Mouse (Mus musculus): ENCODE measurements around the gene Gli2. TPM values are rescaled to one million over a fixed set of nuclear protein-coding genes. Genes with fewer than 3 reads are reported as not detected.

The Gli2 gene
- polyA plus RNA-seq, 1 experiment from 2014 or later: 1.9 TPM

DNA sequence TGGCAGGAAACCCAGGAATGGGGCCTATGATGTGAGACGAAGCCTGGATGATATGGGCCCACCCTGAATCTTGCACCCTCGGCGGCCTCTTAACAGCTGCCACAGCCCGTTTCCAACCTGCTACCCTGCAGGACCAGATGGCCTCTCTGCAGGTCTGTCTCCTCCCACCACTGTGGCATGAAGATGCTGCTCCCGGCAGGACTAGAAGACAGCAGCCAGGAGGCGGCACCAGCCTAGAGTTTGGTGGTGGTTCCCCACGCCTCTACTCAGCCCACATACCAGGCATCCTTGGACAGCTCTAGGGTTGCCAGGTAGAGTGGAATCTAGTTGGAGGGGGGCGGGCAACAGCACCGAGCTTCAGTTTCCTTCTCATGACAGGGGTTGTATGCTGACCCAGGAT lies 188.7 kb downstream of the Gli2 start:
- ATAC-seq (ENCODE audit: low read depth): no peak
- Histone ChIP-seq H3K9ac (no peak overlapping the region), H3K27ac (replicated peaks) (no peak overlapping the region), H3K4me3 (no peak overlapping the region), H3K9me3 (no peaks in the 10 kb centered on the region), H3K4me2 (no peak overlapping the region), H3K4me1 (replicated peaks) (no peaks in the 10 kb centered on the region), H3K27me3 (no peaks in the 10 kb centered on the region), H3K36me3 (no peaks in the 10 kb centered on the region)
- WGBS: 80% methylated on average over 9 of the region's 9 CpGs

DNA sequence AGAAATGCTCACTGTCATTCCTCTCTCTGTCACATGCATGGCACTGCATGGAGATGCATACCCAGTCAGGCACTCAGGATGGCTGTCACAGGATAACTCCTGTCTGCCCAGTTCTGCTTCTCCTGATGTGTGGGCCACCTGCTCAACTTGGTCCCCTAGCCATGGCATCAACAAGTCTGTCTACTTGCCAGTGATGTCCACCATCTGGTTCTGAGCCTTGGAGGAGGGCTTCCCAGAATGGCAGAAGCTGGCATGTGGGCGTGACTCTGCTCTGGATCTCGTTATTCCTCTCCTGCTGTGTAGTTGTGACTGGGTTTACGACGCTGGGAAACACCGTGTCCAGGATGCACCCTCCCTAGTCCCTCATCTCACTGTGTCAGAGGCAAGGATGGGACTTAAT lies 189.4 kb downstream of the Gli2 start:
- Histone ChIP-seq H3K4me3 (no peak overlapping the region), H3K4me2 (no peak overlapping the region), H3K9ac (no peak overlapping the region), H3K27me3 (no peaks in the 10 kb centered on the region), H3K27ac (replicated peaks) (no peak overlapping the region), H3K9me3 (no peaks in the 10 kb centered on the region), H3K36me3 (no peaks in the 10 kb centered on the region), H3K4me1 (replicated peaks) (peaks cover 6% of the 10 kb centered on the region; the same call in 1 of the 2 replicates)
- ATAC-seq (ENCODE audit: low read depth): no peak
- WGBS: 53% methylated on average over 5 of the region's 5 CpGs

DNA sequence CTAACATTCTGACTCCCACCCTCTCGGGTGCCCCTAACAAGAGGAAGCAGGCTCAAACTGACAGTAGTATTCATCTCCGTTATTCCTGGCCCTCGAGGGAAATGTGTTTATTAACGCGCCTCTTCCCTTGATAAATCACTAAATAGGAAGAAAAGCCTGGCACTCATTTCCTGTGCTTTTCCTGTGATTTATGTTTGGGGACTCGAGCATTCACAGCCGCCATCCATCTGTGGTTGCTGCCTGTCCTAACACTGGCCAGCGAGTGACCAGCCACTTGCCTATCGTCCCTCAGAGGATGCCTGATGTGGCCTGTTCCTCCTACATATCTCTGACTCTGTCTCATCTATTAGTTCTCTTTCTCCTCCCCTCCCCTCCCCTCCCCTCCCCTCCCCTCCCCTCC lies 195.3 kb downstream of the Gli2 start:
- no peaks in the 10 kb centered on the region for H3K9me3 ChIP-seq
- H3K27me3 ChIP-seq: no peaks in the 10 kb centered on the region
- WGBS: 35% methylated on average over 9 of the region's 9 CpGs
- H3K4me2 ChIP-seq: no peak overlapping the region
- H3K36me3 ChIP-seq: no peaks in the 10 kb centered on the region; the same call in 1 of the 2 replicates
- ATAC-seq (ENCODE audit: low read depth): no peak
- H3K4me1 ChIP-seq (replicated peaks): peaks cover 17% of the 10 kb centered on the region
- H3K9ac ChIP-seq: no peak overlapping the region
- 0 out of 2 replicates have a peak overlapping the region, but pooled peaks have one; percentile 1 for H3K27ac ChIP-seq (replicated peaks)
- no peak overlapping the region for H3K4me3 ChIP-seq

DNA sequence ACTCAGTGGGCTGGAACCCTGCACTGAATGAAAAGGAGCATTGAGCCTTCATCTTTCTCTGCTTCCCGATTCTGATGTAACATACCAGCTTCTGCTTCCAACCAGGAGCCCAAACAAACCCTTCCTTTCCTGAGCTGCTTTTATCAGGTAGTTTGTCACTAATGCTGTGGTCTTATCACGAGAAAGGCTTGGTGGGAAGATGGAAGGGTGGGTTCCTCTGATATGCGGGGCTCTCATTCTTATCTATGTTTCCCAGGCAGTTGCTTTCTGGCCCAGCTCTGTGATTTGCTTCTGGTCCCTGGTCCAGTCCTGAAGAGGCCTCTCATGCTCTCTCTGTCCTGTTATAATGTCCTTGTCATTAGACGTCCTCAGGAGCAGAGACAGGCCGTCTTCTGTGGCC lies 222.8 kb downstream of the Gli2 start:
- WGBS: 79% methylated on average over 5 of the region's 5 CpGs
- H3K4me1 ChIP-seq (replicated peaks): peaks cover 10% of the 10 kb centered on the region

DNA sequence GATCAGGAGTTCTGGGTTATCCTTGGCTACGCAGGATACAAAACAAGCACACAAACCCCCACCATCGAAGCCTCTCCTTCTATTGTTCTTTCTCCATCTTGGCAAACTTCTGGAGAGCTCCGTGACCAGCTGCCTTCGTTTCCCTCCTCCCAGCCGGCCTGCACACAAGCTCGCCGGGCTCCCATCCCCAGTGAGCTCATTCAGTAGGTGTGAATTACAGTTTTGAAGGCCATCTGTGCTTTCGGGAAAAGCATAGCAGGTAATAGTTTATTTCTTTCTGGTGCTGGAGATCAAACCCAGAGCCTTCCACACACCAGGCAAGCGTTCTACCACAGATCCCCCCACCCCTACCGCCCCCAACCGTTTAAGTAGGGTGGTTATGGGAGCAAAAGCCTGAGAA lies 226.8 kb downstream of the Gli2 start:
- no peak overlapping the region for H3K4me2 ChIP-seq
- no peak for ATAC-seq (ENCODE audit: low read depth)
- H3K36me3 ChIP-seq: no peaks in the 10 kb centered on the region
- no peak overlapping the region for H3K9ac ChIP-seq
- H3K27me3 ChIP-seq: no peaks in the 10 kb centered on the region
- H3K4me3 ChIP-seq: no peak overlapping the region
- WGBS: 71% methylated on average over 11 of the region's 11 CpGs
- peaks cover 21% of the 10 kb centered on the region for H3K4me1 ChIP-seq (replicated peaks)
- H3K27ac ChIP-seq (replicated peaks): no peak overlapping the region
- no peaks in the 10 kb centered on the region for H3K9me3 ChIP-seq

More for the DNA sequence above, 222.8 kb downstream of the Gli2 start:
- H3K9ac ChIP-seq: no peak overlapping the region
- H3K27ac ChIP-seq (replicated peaks): no peak overlapping the region
- no peaks in the 10 kb centered on the region for H3K9me3 ChIP-seq
- H3K4me2 ChIP-seq: no peak overlapping the region
- ATAC-seq (ENCODE audit: low read depth): no peak
- H3K36me3 ChIP-seq: 0 out of 2 replicates have a peak, but pooled peaks cover 5% of the 10 kb centered on the region
- no peak overlapping the region for H3K4me3 ChIP-seq
- no peaks in the 10 kb centered on the region for H3K27me3 ChIP-seq

DNA sequence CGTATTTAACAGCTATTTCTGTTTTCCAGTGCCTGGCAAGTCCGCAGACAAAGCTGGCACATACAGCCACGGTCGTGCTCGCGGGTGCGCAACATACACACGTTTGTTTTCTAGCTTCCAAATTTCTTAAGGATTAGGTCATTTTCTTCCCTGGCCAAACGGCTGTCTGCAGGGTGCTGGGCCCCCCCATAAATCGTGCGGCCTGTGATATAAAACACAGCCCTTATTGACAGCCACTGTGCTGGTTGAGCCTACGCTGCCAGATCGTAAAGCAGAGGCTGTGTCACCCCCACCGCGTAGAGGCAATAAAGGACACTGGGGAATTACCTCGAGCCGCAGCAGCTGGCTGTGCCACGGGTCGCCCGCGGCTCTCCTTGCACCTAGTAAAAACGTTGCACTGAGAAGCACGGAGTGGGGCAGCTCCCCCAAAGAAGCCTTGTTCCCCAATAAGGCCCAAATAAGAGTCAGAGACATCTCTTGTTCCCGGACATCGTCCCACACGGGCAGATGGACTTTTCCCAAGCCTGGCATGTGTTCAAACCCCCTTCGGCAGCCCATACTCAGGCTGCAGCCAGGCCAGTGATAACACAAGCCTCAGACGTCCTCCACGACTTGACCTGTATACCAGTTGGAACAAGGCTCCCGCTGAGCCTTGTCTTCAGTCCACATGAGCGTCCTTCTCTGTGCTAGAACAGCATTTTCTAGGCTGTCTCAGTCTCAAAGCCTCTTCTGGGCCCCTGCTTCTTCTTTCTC lies 227.8 kb downstream of the Gli2 start:
- Histone ChIP-seq H3K27me3 (no peaks in the 10 kb centered on the region), H3K9ac (0 out of 2 replicates have a peak overlapping the region, but pooled peaks have one; percentile 9), H3K4me3 (peak overlapping the region; percentile 3; the same call in 1 of the 2 replicates), H3K4me1 (replicated peaks) (peaks cover 21% of the 10 kb centered on the region), H3K36me3 (no peaks in the 10 kb centered on the region), H3K27ac (replicated peaks) (peak overlapping the region; percentile 7; the same call in 1 of the 2 replicates), H3K4me2 (peak overlapping the region; percentile 43), H3K9me3 (no peaks in the 10 kb centered on the region)
- peak; percentile 89 for ATAC-seq (ENCODE audit: low read depth)
- 10% methylated on average over 31 of the region's 31 CpGs for WGBS

DNA sequence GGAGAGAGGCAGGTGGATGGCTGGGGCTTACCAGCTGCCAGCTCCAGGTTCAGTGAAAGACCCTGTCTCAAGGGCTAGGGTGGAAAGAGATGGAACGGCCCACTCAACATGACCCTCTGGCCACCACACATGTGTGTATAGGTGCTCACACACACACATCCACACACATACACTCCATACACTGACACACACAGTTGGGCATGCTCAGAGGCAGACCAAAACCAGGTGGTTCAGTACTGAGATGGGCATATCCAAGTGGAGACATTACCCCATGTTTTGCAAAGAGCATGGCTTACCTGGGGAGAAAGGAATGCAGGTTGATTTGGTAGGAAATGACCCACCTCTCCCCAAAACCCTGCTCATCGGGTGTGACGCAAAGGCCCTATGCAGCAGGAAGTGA lies 228.4 kb downstream of the Gli2 start:
- Histone ChIP-seq H3K27me3 (no peaks in the 10 kb centered on the region), H3K9me3 (no peaks in the 10 kb centered on the region), H3K36me3 (no peaks in the 10 kb centered on the region), H3K4me2 (peak overlapping the region; percentile 43), H3K4me3 (0 out of 2 replicates have a peak overlapping the region, but pooled peaks have one; percentile 3), H3K4me1 (replicated peaks) (peaks cover 21% of the 10 kb centered on the region), H3K9ac (0 out of 2 replicates have a peak overlapping the region, but pooled peaks have one; percentile 9), H3K27ac (replicated peaks) (no peak overlapping the region)
- peak; percentile 55 for ATAC-seq (ENCODE audit: low read depth)
- WGBS: 39% methylated on average over 3 of the region's 3 CpGs

DNA sequence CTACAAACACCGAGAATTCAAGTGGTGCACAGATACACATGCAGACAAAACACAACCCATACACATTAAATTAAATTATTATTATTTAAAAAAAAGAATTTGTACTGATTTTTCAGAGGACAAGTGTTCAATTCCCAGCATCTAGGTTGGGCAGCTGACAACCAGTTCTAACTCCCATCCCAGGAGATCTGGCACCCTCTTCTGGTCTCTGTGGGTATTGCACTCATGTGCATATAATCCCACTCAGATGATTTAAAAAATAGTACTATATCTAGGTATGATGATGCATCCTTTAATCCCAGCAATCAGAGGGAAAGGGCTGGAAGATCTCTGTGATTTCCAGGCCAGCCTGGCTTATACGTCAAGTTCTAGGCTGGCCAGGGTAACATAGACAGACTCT lies 231.2 kb downstream of the Gli2 start:
- WGBS: 96% methylated on average over 2 of the region's 2 CpGs
- H3K4me2 ChIP-seq: no peak overlapping the region
- ATAC-seq (ENCODE audit: low read depth): no peak
- H3K4me3 ChIP-seq: no peak overlapping the region
- H3K27ac ChIP-seq (replicated peaks): no peak overlapping the region
- H3K36me3 ChIP-seq: no peaks in the 10 kb centered on the region
- H3K4me1 ChIP-seq (replicated peaks): peaks cover 21% of the 10 kb centered on the region
- H3K27me3 ChIP-seq: no peaks in the 10 kb centered on the region
- H3K9ac ChIP-seq: no peak overlapping the region
- H3K9me3 ChIP-seq: no peaks in the 10 kb centered on the region

DNA sequence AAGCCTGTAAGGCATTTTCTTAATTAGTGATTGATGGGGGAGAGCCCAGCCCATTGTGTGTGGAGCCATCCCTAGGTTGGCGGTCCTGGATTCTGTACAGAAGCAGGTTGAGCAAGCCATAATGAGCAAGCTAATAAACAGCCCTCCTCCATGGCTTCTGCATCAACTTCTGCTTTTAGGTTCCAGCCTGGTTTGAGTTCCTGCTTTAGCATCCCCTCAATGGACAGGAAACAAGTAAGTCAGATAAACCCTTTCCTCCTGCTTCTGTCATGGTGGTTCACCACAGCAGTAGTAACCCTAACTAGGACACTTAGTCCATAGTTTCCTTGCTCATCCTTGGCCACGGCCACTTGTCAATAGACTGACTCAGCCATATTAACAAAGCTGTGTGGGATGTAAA lies 238.4 kb downstream of the Gli2 start:
- Histone ChIP-seq H3K27ac (replicated peaks) (no peak overlapping the region), H3K4me1 (replicated peaks) (no peaks in the 10 kb centered on the region), H3K9me3 (0 out of 2 replicates have a peak, but pooled peaks cover 3% of the 10 kb centered on the region), H3K36me3 (no peaks in the 10 kb centered on the region), H3K27me3 (no peaks in the 10 kb centered on the region), H3K9ac (no peak overlapping the region), H3K4me2 (no peak overlapping the region), H3K4me3 (no peak overlapping the region)
- 97% methylated on average over 2 of the region's 2 CpGs for WGBS
- no peak for ATAC-seq (ENCODE audit: low read depth)

DNA sequence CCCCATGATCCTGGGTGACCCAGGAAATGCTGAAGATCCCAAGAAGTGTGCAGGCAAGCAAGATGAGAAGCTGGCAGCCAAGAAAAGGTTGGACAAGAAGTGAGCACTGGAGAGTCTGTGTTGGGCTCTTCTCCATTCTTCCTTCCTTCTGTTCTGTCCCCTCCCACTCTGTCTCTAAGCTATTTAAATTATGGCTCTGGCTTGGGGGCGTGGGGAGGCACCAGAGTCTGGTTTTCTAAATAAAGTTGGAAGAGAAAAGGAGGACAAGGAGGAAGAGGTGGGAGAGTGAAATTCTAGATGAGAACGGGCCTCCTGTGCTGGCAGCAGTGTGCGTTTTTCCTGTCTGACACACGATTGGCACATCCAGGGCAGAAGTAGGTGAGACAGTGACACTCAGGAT lies 243.1 kb downstream of the Gli2 start:
- no peak overlapping the region for H3K9ac ChIP-seq
- H3K4me3 ChIP-seq: no peak overlapping the region
- no peak overlapping the region for H3K4me2 ChIP-seq
- H3K27me3 ChIP-seq: no peaks in the 10 kb centered on the region
- no peak for ATAC-seq (ENCODE audit: low read depth)
- H3K4me1 ChIP-seq (replicated peaks): no peaks in the 10 kb centered on the region
- no peak overlapping the region for H3K27ac ChIP-seq (replicated peaks)
- no peaks in the 10 kb centered on the region for H3K36me3 ChIP-seq
- 81% methylated on average over 4 of the region's 4 CpGs for WGBS
- 0 out of 2 replicates have a peak, but pooled peaks cover 3% of the 10 kb centered on the region for H3K9me3 ChIP-seq

DNA sequence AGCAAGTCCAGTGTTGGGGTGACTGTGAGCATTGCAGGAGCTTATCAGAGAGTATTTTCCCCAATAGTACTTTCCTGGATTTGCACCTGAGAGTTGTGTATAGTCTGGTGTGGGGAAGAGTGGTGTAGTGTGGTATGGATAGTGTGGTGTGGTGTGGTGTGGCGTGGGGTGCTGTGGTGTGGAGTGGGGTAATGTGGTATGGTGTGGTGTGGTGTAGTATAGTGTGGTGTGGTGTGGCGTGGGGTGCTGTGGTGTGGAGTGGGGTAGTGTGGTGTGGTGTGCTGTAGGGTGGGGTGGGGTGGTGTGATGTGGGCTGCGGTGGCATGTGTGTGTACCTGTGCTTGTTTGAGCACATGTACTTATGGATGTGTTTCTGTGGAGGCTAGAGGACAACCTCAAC lies 246.7 kb downstream of the Gli2 start:
- Histone ChIP-seq H3K27me3 (no peaks in the 10 kb centered on the region), H3K9ac (no peak overlapping the region), H3K27ac (replicated peaks) (no peak overlapping the region), H3K9me3 (0 out of 2 replicates have a peak, but pooled peaks cover 1% of the 10 kb centered on the region), H3K4me3 (no peak overlapping the region), H3K36me3 (no peaks in the 10 kb centered on the region), H3K4me2 (no peak overlapping the region), H3K4me1 (replicated peaks) (no peaks in the 10 kb centered on the region)
- no peak for ATAC-seq (ENCODE audit: low read depth)
- WGBS: 98% methylated on average over 3 of the region's 3 CpGs

DNA sequence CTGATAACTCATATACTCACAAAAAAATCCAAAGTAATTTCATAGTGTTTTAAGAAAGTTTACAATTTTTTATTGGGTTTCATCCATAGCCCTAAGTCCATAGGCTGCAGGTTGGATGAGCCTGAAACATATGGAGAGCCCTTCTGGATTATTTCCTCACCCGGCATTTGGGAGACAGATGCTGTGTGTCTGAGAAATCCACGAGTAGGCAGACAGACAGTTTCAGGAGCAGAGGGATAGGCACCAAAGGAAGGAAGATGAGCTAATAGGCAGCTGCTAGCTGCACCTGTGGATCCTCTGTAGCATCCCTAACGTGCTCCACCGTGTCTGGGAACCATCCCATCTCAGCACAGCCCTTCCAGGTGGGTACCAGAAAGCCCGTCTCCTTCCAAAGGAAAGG lies 251.3 kb downstream of the Gli2 start:
- ATAC-seq (ENCODE audit: low read depth): no peak

More for the DNA sequence above, 251.3 kb downstream of the Gli2 start:
- Histone ChIP-seq H3K4me2 (no peak overlapping the region), H3K9ac (no peak overlapping the region), H3K4me3 (no peak overlapping the region), H3K27ac (replicated peaks) (no peak overlapping the region), H3K9me3 (0 out of 2 replicates have a peak, but pooled peaks cover 2% of the 10 kb centered on the region), H3K27me3 (no peaks in the 10 kb centered on the region), H3K36me3 (no peaks in the 10 kb centered on the region), H3K4me1 (replicated peaks) (0 out of 2 replicates have a peak, but pooled peaks cover 3% of the 10 kb centered on the region)
- 79% methylated on average over 5 of the region's 5 CpGs for WGBS
